Mouse (Mus musculus) heart, adult 2 months (tissue): Measurements from ENCODE around the gene Slit3. TPM values are rescaled to one million over a fixed set of nuclear protein-coding genes. Genes with fewer than 3 reads are reported as not detected.

Experiments
- DNase-seq, 2 experiments: peaks; one replicate each; pipeline ENCODE4 v3.0.0; 2021
- H3K27ac ChIP-seq: fragments of 200-600 bp; 2 replicates; pipeline ENCODE4 v1.8.1; 2022
- H3K27me3 ChIP-seq: fragments of 200-500 bp; 2 replicates; pipeline ENCODE4 v1.6.1; 2012; ENCODE audit warnings: mild to moderate bottlenecking, low read length, inconsistent platforms, mixed read lengths; ENCODE audit not compliant: control insufficient read depth, insufficient read depth
- H3K36me3 ChIP-seq: fragments of 200-500 bp; 2 replicates; pipeline ENCODE4 v1.6.1; 2012; ENCODE audit warnings: low read length, inconsistent platforms; ENCODE audit not compliant: control insufficient read depth, insufficient read depth
- H3K4me1 ChIP-seq: fragments of 200-500 bp; 2 replicates; pipeline ENCODE4 v1.6.1; 2011; ENCODE audit warnings: low read length; ENCODE audit not compliant: control insufficient read depth, insufficient read depth
- H3K4me3 ChIP-seq: fragments of 200-600 bp; 2 replicates; pipeline ENCODE4 v1.8.1; 2022
- H3K79me2 ChIP-seq: fragments of 200-500 bp; replicated peaks from 2 replicates; pipeline ENCODE4 v1.6.1; 2012; ENCODE audit warnings: mild to moderate bottlenecking, inconsistent platforms, low read length, moderate library complexity, mixed read lengths; ENCODE audit not compliant: control insufficient read depth, insufficient read depth
- H3K9ac ChIP-seq: fragments of 200-500 bp; 2 replicates; pipeline ENCODE4 v1.6.1; 2012; ENCODE audit warnings: low read depth, mild to moderate bottlenecking, control low read depth, inconsistent platforms, low read length, mixed read lengths
- CTCF ChIP-seq: fragments of 200-600 bp; IDR thresholded peaks from 2 replicates; pipeline ENCODE4 v1.8.1; 2022; ENCODE audit warnings: antibody characterized with exemption, mild to moderate bottlenecking, moderate library complexity
- EP300 ChIP-seq: fragments of 200-500 bp; IDR thresholded peaks from 2 replicates; pipeline ENCODE4 v1.6.1; 2011; ENCODE audit warnings: low read depth, low read length, control low read depth; ENCODE audit not compliant: insufficient read depth
- POLR2A ChIP-seq: fragments of 200-500 bp; IDR thresholded peaks from 2 replicates; pipeline ENCODE4 v1.6.1; 2011; ENCODE audit warnings: mild to moderate bottlenecking, low read depth, low read length, control low read depth; ENCODE audit not compliant: insufficient read depth
- WGBS: fragments of 180-500 bp; shearing (Covaris S2); methylation state at CpG from one replicate; pipeline ENCODE4 v1.1.7; 2018; 5-methylcytosine and 5-hydroxymethylcytosine counted together
- intact Hi-C: fragments of 180-260 bp; cut with DNase I; formaldehyde crosslinking; loops from one replicate; pipeline ENCODE4 v1.15.1; 2025
- polyA plus RNA-seq: library from polyadenylated mRNA; depleted of rRNA; stranded (reverse); fragments of >200 nt; gene quantifications from 2 replicates; pipeline ENCODE4 v1.2.3, GENCODE M21; 2012
- total RNA-seq, 2 experiments: library from RNA; stranded (reverse); gene quantifications; 2 replicates each; pipeline ENCODE4 v1.2.3; 2021

Gene Slit3
- total and polyA plus RNA-seq, 3 experiments = 12.3 to 15.8 (median 14.6) TPM

DNA sequence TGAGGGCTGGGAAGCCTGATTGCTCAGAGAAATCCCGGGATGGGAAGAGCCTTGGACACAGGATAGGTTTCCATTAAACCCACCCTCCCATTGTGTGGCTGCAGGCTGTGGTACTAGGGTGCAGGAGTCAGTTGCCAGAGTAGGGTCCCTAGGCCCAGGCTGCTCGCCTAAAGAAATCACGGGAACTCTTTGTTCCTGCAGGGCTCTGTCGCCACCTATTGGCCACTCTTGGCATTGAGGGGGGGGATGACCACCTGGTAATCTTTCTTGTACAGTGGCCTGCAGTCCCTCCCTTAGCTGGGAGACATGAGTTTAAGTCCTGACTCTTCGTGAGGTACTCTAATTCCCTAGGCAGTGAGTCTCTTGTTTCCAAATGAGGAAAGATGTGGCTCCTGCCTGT, 572.1 kb downstream of the Slit3 start:
- 19% methylated on average over 5 of the region's 5 CpGs for whole genome bisulfite sequencing

DNA sequence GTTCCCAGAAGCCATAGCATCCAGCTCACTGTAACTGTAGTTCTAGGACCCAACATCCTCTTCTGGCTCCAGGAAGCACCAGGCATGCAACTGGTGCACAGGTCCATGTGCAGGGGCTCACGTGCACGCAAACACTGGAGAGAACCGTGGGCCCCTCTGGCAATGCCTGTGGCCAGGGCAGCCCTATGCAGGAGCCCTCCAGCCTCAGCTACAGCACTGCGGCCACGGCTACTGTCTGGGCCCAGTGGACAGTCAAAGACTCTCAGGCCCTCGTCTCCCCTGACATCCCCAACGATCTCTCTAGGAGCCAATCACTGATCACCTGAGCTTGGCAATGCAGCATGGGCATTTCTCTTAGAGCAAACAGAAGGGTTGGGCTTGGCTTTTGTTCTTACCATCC, 572.6 kb downstream of the Slit3 start:
- H3K4me3 ChIP-seq = no peak overlapping the region
- no peak overlapping the region for H3K9ac ChIP-seq
- H3K27ac ChIP-seq = no peak overlapping the region
- no peak for DNase-seq
- 90% methylated on average over 7 of the region's 7 CpGs for WGBS
- H3K79me2 ChIP-seq = no peaks in the 10 kb centered on the region
- H3K36me3 ChIP-seq = no peaks in the 10 kb centered on the region
- intact Hi-C loops = loop anchor here (10.0 kb wide), 1 partner anchor 849 kb away; no protein-coding TSS in a partner anchor
- no peaks in the 10 kb centered on the region for H3K27me3 ChIP-seq
- H3K4me1 ChIP-seq = no peaks in the 10 kb centered on the region
- TF ChIP-seq EP300 (no peak), POLR2A (no peak)

More for the DNA sequence above, 572.1 kb downstream of the Slit3 start:
- H3K4me1 ChIP-seq = no peaks in the 10 kb centered on the region
- peak; percentile 16 to 51 for DNase-seq
- H3K36me3 ChIP-seq = no peaks in the 10 kb centered on the region
- no peaks in the 10 kb centered on the region for H3K79me2 ChIP-seq
- intact Hi-C loops = loop anchor here (10.0 kb wide), 1 partner anchor 848 kb away; no protein-coding TSS in a partner anchor
- no peak overlapping the region for H3K9ac ChIP-seq
- H3K4me3 ChIP-seq = no peak overlapping the region
- peak; percentile 79 for TF ChIP-seq CTCF
- no peak for TF ChIP-seq EP300
- TF ChIP-seq POLR2A = no peak
- H3K27me3 ChIP-seq = no peaks in the 10 kb centered on the region
- H3K27ac ChIP-seq = no peak overlapping the region

DNA sequence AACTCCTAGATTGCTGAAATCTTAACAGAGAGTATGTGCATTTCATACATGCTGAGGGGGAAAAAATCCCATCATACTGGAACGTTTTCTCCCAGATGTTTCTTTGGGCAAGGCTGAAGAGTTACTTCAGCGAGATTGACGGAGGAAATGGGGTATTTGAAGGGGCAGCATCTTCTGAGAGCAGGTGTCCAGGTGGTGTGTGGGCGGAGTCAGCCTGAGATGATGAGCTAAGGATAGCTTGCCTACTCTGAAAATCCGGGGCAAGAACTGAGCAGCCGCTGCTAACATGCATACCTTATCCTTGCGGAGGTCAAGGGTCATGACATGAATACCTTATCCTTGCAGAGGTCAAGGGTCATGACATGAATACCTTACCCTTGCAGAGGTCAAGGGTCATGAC, 576.5 kb downstream of the Slit3 start:
- H3K27ac ChIP-seq = no peak overlapping the region
- no peaks in the 10 kb centered on the region for H3K27me3 ChIP-seq
- intact Hi-C loops = loop anchor here (10.0 kb wide), 1 partner anchor 853 kb away; no protein-coding TSS in a partner anchor
- DNase-seq = no peak
- H3K9ac ChIP-seq = no peak overlapping the region
- WGBS = 91% methylated on average over 7 of the region's 7 CpGs
- no peak overlapping the region for H3K4me3 ChIP-seq
- no peak for TF ChIP-seq CTCF
- no peak for TF ChIP-seq POLR2A
- TF ChIP-seq EP300 = no peak
- no peaks in the 10 kb centered on the region for H3K79me2 ChIP-seq
- no peaks in the 10 kb centered on the region for H3K4me1 ChIP-seq
- H3K36me3 ChIP-seq = no peaks in the 10 kb centered on the region

DNA sequence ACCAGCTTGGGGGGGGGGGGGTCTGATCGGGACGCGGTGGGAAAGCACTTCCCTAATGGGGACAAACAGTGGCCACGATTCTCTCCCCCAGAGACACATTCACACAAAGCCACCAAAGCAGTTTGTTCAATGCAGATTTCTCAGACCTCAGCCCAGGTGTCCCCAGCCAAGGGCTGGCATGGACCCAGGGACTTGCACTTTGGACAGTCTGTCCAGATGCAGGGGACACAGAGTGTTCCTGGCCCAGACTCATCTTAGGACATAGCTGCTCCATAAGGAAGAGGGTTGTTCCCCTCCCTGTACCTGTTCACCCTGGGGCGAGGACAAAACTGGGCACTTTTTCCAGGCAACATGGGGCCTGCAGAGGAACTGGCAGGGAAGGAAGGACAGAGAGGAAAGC, 577.9 kb downstream of the Slit3 start:
- 86% methylated on average over 5 of the region's 5 CpGs for WGBS
- Histone ChIP-seq H3K79me2 (no peaks in the 10 kb centered on the region), H3K36me3 (no peaks in the 10 kb centered on the region), H3K4me1 (no peaks in the 10 kb centered on the region), H3K4me3 (no peak overlapping the region), H3K27me3 (no peaks in the 10 kb centered on the region), H3K27ac (no peak overlapping the region), H3K9ac (no peak overlapping the region)
- TF ChIP-seq EP300 (no peak), CTCF (no peak), POLR2A (no peak)
- intact Hi-C loops = loop anchor here (10.0 kb wide), 1 partner anchor 854 kb away; no protein-coding TSS in a partner anchor
- peak in 1 of 2 experiments; percentile 9 for DNase-seq

DNA sequence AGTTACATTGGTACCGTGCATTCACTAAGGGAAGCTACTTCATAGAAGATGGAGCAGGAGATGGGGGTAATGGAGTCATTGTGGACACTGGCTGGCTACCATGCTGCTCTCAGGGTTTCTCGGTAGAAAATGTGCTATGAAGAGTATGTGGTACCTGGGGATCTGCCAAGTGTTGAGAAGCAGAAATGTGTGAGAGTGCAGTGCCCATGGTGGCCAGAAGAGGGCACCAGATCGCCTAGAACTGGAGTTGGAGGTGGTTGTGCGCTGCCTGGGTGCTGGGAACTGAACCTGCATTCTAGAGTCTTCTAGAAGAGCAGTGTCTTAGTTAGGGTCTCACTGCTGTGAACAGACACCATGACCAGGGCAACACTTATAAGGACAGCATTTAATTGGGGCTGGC, 582.4 kb downstream of the Slit3 start:
- Histone ChIP-seq H3K79me2 (no peaks in the 10 kb centered on the region), H3K36me3 (no peaks in the 10 kb centered on the region), H3K27ac (no peak overlapping the region), H3K4me3 (no peak overlapping the region), H3K4me1 (no peaks in the 10 kb centered on the region), H3K9ac (no peak overlapping the region), H3K27me3 (no peaks in the 10 kb centered on the region)
- no peak for TF ChIP-seq POLR2A
- peak; percentile 43 for TF ChIP-seq CTCF
- 72% methylated on average over 4 of the region's 4 CpGs for WGBS
- intact Hi-C loops = no loop called here
- no peak for DNase-seq

DNA sequence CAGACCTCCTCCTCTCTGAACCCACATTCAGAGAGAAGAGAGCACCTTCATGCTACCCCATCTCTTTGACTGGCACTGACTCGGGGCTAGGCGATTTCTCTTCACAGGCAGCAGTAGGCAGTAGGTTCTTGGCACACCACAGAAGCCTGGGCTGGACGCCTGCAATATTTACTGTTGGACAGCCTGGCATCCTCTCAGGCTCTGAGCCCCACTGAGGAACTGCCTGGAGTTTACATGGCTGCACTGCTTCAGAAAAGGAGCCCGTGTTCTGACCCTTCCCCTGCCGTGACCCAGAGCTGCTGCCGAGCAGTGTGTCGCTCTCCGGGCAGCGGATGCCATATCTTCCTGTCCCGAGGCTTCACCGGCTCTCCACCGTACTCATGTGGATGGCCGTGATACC, 583.4 kb downstream of the Slit3 start:
- H3K36me3 ChIP-seq = no peaks in the 10 kb centered on the region
- no peak for DNase-seq
- WGBS = 90% methylated on average over 13 of the region's 13 CpGs
- H3K4me1 ChIP-seq = no peaks in the 10 kb centered on the region
- no peak overlapping the region for H3K27ac ChIP-seq
- intact Hi-C loops = no loop called here
- H3K27me3 ChIP-seq = no peaks in the 10 kb centered on the region
- H3K4me3 ChIP-seq = no peak overlapping the region
- H3K79me2 ChIP-seq = no peaks in the 10 kb centered on the region
- no peak for TF ChIP-seq EP300
- TF ChIP-seq POLR2A = no peak
- TF ChIP-seq CTCF = no peak
- H3K9ac ChIP-seq = no peak overlapping the region
